In the genomic region with DNA sequence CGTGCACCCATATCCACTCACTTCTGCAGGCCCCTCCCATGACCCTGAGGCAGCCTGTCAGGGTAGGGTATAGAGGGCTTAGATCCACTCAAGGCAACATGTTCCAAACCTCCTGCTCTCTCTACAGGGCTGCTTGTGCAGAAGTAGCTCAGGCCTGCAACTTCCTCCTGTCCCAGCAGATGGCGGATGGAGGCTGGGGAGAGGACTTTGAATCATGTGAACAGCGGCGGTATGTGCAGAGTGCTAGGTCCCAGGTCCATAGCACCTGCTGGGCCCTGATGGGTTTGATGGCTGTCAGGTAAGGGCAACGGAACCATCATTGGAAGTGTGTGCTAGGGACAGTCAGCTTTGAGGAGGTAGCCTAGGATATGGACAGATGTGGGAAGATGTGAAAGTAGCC, we compare ENCODE assay signal across 16 mouse cellular contexts. TPM values are rescaled to one million over a fixed set of nuclear protein-coding genes. Genes with fewer than 3 reads are reported as not detected.
DNase-seq lines count a peak whose midpoint lies in the region; TF ChIP-seq lines count a peak whose summit lies in the region.
"Had no signal": no experiment of that assay in that cellular context is flagged by ENCODE, and none has a peak within 500 bp of the region (broad histone marks: within the 10 kb centered on the region; RNA-seq: fewer than 3 reads in every experiment).

No protein-coding gene starts in this region.

- DNase-seq in heart, adult 2 months, result no peak
- DNase-seq in heart, adult 9 months (ENCODE audit: low spot score in 2 of 2), result no peak
- DNase-seq in left cerebral cortex, postnatal 14 days (ENCODE audit: low spot score in 2 of 2), result peak; percentile 13 to 19
- no peak for DNase-seq in left cerebral cortex, postnatal 36 days (ENCODE audit: low spot score in 2 of 2)
- DNase-seq in 3T3-L1 (ENCODE audit: low read depth, low spot score), result peak; percentile 29
- peak; percentile 43 for DNase-seq in R1 (ENCODE audit: low read depth, low spot score)
- DNase-seq in spleen, postnatal 36 days (ENCODE audit: low spot score in 2 of 2), result no peak
- DNase-seq in layer of hippocampus, postnatal 25 days (ENCODE audit: extremely low spot score in 1 of 2, low spot score in 1 of 2), result no peak
- DNase-seq: adrenal gland, adult 8-10 months had no signal

- H3K79me2 ChIP-seq in heart, adult 2 months (replicated peaks; ENCODE audit: control insufficient read depth, insufficient read depth, low read length), result no peaks in the 10 kb centered on the region

- no peaks in the 10 kb centered on the region for H3K4me1 ChIP-seq in heart, adult 2 months (ENCODE audit: control insufficient read depth, insufficient read depth, low read length)
- H3K4me1 ChIP-seq: forebrain, embryonic 13.5 days; lung, embryonic 15.5 days had no signal

- TF ChIP-seq POLR2A in heart, adult 2 months (IDR thresholded peaks at IDR 0.05; ENCODE audit: insufficient read depth, low read depth, low read length), result no peak

- H3K27me3 ChIP-seq in heart, adult 2 months (ENCODE audit: control insufficient read depth, insufficient read depth, low read length), result no peaks in the 10 kb centered on the region
- H3K27me3 ChIP-seq: forebrain, embryonic 13.5 days; lung, embryonic 15.5 days had no signal

- TF ChIP-seq CTCF in heart, adult 2 months (IDR thresholded peaks at IDR 0.05), result peak; percentile 54

- H3K9ac ChIP-seq in heart, adult 2 months (ENCODE audit: low read depth, low read length), result no peak overlapping the region
- H3K9ac ChIP-seq: forebrain, embryonic 13.5 days; lung, embryonic 15.5 days had no signal

- WGBS in heart, adult 2 months, result 89% methylated on average over 5 of the region's 5 CpGs

- no peak overlapping the region for H3K4me3 ChIP-seq in heart, adult 2 months
- H3K4me3 ChIP-seq: forebrain, embryonic 13.5 days; lung, embryonic 15.5 days had no signal

- intact Hi-C loops in heart, adult 2 months (cut with DNase I), result loop anchor here (2.0 kb wide), 1 partner anchor 184 kb away; no protein-coding TSS in a partner anchor
- intact Hi-C loops in left cerebral cortex, postnatal 14 days (cut with DNase I), result loop anchor here (5.0 kb wide), 1 partner anchor 182 kb away; no protein-coding TSS in a partner anchor
- intact Hi-C loops in left cerebral cortex, postnatal 36 days (cut with DNase I), result loop anchor here (5.0 kb wide), 1 partner anchor 182 kb away; no protein-coding TSS in a partner anchor

- no peaks in the 10 kb centered on the region for H3K36me3 ChIP-seq in heart, adult 2 months (ENCODE audit: control insufficient read depth, insufficient read depth, low read length)

- TF ChIP-seq EP300 in heart, adult 2 months (IDR thresholded peaks at IDR 0.05; ENCODE audit: insufficient read depth, low read depth, low read length), result no peak

- H3K27ac ChIP-seq in heart, adult 2 months, result no peak overlapping the region
- H3K27ac ChIP-seq: forebrain, embryonic 13.5 days; lung, embryonic 15.5 days had no signal

RNA-seq across cellular contexts. Expression of a gene that starts 11.6 kb away (rescaled TPM):
- not detected for total RNA-seq in heart, adult 2 months (2021)
- 0.10 and 0.12 TPM in 2 replicates for polyA plus RNA-seq in heart, adult 2 months (2012; rRNA removed)
- total RNA-seq in left cerebral cortex, postnatal 14 days (2021), result not detected
- not detected for total RNA-seq in left cerebral cortex, postnatal 36 days (2021)
- total RNA-seq in layer of hippocampus, postnatal 25 days (2021), result not detected
- total RNA-seq: adrenal gland, adult 8-10 months had no signal
- polyA plus RNA-seq: heart, embryonic 14.5 days; lung, embryonic 15.5 days; neural tube, embryonic 11.5 days had no signal

RNA-seq across cellular contexts. Expression of a gene that starts 19.1 kb away (rescaled TPM):
- total RNA-seq in heart, adult 2 months (2021), result 1 to 10 TPM; 6.6 to 7.5 TPM
- 4.7 and 6.1 TPM in 2 replicates for polyA plus RNA-seq in heart, adult 2 months (2012; rRNA removed)
- 10 to 100 TPM; 48.9 to 56.0 TPM for total RNA-seq in left cerebral cortex, postnatal 14 days (2021)
- total RNA-seq in left cerebral cortex, postnatal 36 days (2021), result 10 to 100 TPM; 45.2 to 48.6 TPM
- total RNA-seq in layer of hippocampus, postnatal 25 days (2021), result 10 to 100 TPM; 48.1 to 48.7 TPM

RNA-seq across cellular contexts. Expression of a gene that starts 25.0 kb away (rescaled TPM):
- total RNA-seq in heart, adult 2 months (2021), result not detected
- 0.12 TPM in 1 of 2 replicates, not detected in the other for polyA plus RNA-seq in heart, adult 2 months (2012; rRNA removed)
- not detected for total RNA-seq in left cerebral cortex, postnatal 14 days (2021)
- not detected for total RNA-seq in left cerebral cortex, postnatal 36 days (2021)
- total RNA-seq in layer of hippocampus, postnatal 25 days (2021), result not detected
- polyA plus RNA-seq: forebrain, embryonic 13.5 days; large intestine, adult 2 months; lung, embryonic 15.5 days; neural tube, embryonic 11.5 days; small intestine, adult 2 months; urinary bladder, adult 2 months had no signal

Comparison
In these comparisons a context has a peak if more than half of its experiments do, and no peak if none do; other contexts are left out.
1. DNase-seq: peak in left cerebral cortex, postnatal 14 days (2 of 2), 3T3-L1 (single experiment) and R1 (single experiment); none in heart, adult 2 months (0 of 2), heart, adult 9 months (0 of 2), left cerebral cortex, postnatal 36 days (0 of 2), spleen, postnatal 36 days (0 of 2) and layer of hippocampus, postnatal 25 days (0 of 2).
2. RNA of a gene that starts 19.1 kb away (total RNA-seq): 48.9 to 56.0 TPM in left cerebral cortex, postnatal 14 days, 48.1 to 48.7 TPM in layer of hippocampus, postnatal 25 days and 45.2 to 48.6 TPM in left cerebral cortex, postnatal 36 days; 6.6 to 7.5 TPM in heart, adult 2 months; every median in the first group is over 4 times any median in the second.